Mouse (Mus musculus) ES-Bruce4 (cell line): ENCODE data around the gene Gdi2. TPM values are rescaled to one million over a fixed set of nuclear protein-coding genes. Genes with fewer than 3 reads are reported as not detected.
A peak's percentile ranks its signal among the peaks of the same experiment; 100 is the strongest.
"Not testable (repeated sequence)": the region's sequence is repeated elsewhere in the genome, so short reads cannot be mapped to it uniquely, and the experiment has no call there.

Experiments
- H3K27ac ChIP-seq: 2 replicates; pipeline ENCODE4 v1.5.1; 2012; ENCODE audit warnings: low read length, inconsistent platforms; ENCODE audit not compliant: insufficient read depth
- H3K27me3 ChIP-seq: 2 replicates; pipeline ENCODE4 v1.6.1; 2012; ENCODE audit warnings: mild to moderate bottlenecking, low read length, inconsistent platforms; ENCODE audit not compliant: control insufficient read depth, poor library complexity, insufficient read depth, severe bottlenecking
- H3K36me3 ChIP-seq: 2 replicates; pipeline ENCODE4 v1.6.1; 2012; ENCODE audit warnings: inconsistent platforms, mild to moderate bottlenecking, low read length, moderate library complexity; ENCODE audit not compliant: control insufficient read depth, poor library complexity, insufficient read depth, severe bottlenecking
- H3K4me1 ChIP-seq: one replicate; pipeline ENCODE4 v1.8.1; 2011; ENCODE audit warnings: low read length; ENCODE audit not compliant: control insufficient read depth, insufficient read depth
- H3K4me3 ChIP-seq: 2 replicates; pipeline ENCODE4 v1.5.1; 2011; ENCODE audit warnings: low read depth, mild to moderate bottlenecking, low read length
- H3K9ac ChIP-seq: 2 replicates; pipeline ENCODE4 v1.6.1; 2012; ENCODE audit warnings: low read depth, mild to moderate bottlenecking, inconsistent platforms; ENCODE audit not compliant: poor library complexity, severe bottlenecking
- H3K9me3 ChIP-seq: replicated peaks from 2 replicates; pipeline ENCODE4 v1.6.1; 2012; ENCODE audit warnings: mild to moderate bottlenecking, low read length, inconsistent platforms; ENCODE audit not compliant: control insufficient read depth, poor library complexity, insufficient read depth, severe bottlenecking
- CTCF ChIP-seq: IDR thresholded peaks from one replicate; pipeline ENCODE4 v1.8.1; 2011; ENCODE audit warnings: low read depth, low read length
- EP300 ChIP-seq: IDR thresholded peaks from 2 replicates; pipeline ENCODE4 v1.6.1; 2011; ENCODE audit warnings: low read depth, low read length; ENCODE audit not compliant: insufficient read depth
- POLR2A ChIP-seq: IDR thresholded peaks from one replicate; pipeline ENCODE4 v1.8.1; 2011; ENCODE audit warnings: low read length; ENCODE audit not compliant: insufficient read depth
- polyA plus RNA-seq: library from polyadenylated mRNA; stranded (reverse); fragments of >200 nt; gene quantifications from 2 replicates; pipeline ENCODE4 v1.2.4, GENCODE M21; 2011; ENCODE audit warnings: low read depth; ENCODE audit not compliant: missing spikeins, insufficient read depth, insufficient read length

Gene Gdi2
- polyA plus RNA-seq, 1 experiment = 834 TPM

DNA sequence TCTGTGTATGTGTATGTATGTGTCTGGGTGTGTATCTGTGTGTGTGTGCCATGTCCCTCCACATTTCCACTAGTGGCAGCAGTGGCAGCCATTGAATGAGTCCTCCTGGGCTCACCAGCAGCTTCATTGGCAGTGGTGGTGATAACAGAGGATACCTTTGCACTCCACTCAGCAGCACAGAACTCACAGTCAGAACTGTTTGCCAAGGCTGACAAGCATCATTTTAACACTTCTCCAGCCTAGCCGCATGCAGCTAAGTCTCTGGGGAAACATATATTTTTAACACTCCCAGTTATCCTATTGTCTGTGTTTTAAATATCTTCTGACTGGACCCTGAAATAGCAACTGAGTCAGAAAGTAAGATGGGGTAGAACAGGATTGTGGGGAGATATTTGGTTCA is 13.9 kb upstream of the Gdi2 start:
- H3K4me1 ChIP-seq = no peaks in the 10 kb centered on the region
- no peak overlapping the region for H3K4me3 ChIP-seq
- H3K27me3 ChIP-seq = no peaks in the 10 kb centered on the region
- H3K36me3 ChIP-seq = no peaks in the 10 kb centered on the region
- TF ChIP-seq CTCF (no peak), EP300 (no peak), POLR2A (no peak)
- no peaks in the 10 kb centered on the region for H3K9me3 ChIP-seq
- H3K27ac ChIP-seq = no peak overlapping the region
- no peak overlapping the region for H3K9ac ChIP-seq

DNA sequence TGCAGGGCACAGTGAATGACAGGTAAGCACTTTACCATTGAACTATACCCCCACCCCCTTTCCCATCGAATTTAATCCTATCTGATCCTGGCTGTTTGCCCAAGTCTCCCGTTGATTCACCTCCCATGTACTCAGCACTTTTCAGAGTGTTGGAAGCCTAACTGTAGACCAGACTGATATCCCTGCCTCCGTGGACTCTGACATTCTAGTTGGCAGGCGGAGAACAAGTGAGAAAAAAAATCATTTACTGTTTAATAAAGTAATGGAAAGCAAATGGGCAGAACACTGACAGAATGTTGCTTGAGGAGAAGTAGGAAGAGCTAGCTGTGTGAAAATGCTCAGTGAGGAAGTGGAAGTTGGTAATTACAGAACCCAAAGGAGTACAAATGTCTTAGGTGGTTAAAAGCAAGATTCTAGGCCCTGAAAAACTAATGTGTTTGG is 12.2 kb upstream of the Gdi2 start:
- Histone ChIP-seq H3K4me1 (no peaks in the 10 kb centered on the region), H3K27ac (no peak overlapping the region), H3K9ac (no peak overlapping the region), H3K36me3 (no peaks in the 10 kb centered on the region), H3K27me3 (no peaks in the 10 kb centered on the region), H3K9me3 (peaks cover 9% of the 10 kb centered on the region), H3K4me3 (no peak overlapping the region)
- TF ChIP-seq POLR2A = no peak
- TF ChIP-seq CTCF = no peak
- TF ChIP-seq EP300 = no peak

DNA sequence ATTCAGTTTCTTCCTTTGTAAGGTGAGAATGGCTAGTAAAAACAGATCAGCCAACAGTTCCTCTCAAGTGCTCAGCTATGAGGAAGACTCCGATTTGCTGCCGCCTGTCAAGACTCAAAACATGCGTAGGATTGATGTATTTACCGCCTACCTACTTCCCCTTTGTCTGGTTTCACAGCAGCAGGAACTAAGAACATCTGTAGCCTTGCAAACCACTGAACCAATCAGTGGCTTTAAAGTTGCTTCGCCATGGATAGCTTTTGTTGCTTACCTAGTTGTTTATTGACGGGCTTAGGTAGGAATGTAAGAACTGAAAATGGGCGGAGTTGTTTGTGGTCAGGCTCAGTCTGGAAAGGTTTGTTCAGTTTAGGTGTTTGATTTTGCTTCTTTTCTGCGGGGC is 11.5 kb upstream of the Gdi2 start:
- H3K4me1 ChIP-seq = no peaks in the 10 kb centered on the region
- TF ChIP-seq EP300 (no peak), POLR2A (no peak), CTCF (no peak)
- no peak overlapping the region for H3K9ac ChIP-seq
- H3K27ac ChIP-seq = no peak overlapping the region
- no peaks in the 10 kb centered on the region for H3K27me3 ChIP-seq
- no peak overlapping the region for H3K4me3 ChIP-seq
- peaks cover 9% of the 10 kb centered on the region for H3K9me3 ChIP-seq
- H3K36me3 ChIP-seq = no peaks in the 10 kb centered on the region

DNA sequence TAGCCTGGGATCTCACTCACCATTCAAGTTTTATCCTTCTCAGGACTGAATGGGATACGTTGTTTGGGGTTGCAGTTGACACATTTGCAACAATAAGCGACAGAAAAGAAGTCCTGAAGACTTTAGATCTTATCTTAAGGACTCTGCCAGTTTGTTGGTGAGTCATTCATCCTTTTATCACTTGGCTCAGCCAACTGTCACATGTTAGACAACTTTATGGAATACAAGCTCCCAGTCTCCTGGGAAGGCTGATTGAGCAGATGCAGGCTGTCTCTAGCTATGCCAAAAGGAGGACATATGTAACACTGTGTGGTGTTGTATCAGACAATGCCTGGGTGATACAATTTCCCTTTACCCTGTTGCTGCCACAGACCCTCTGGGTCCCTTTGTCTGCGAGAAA is 7.4 kb upstream of the Gdi2 start:
- peaks cover 9% of the 10 kb centered on the region for H3K9me3 ChIP-seq
- no peak overlapping the region for H3K4me3 ChIP-seq
- no peaks in the 10 kb centered on the region for H3K36me3 ChIP-seq
- no peaks in the 10 kb centered on the region for H3K4me1 ChIP-seq
- H3K9ac ChIP-seq = no peak overlapping the region
- peak overlapping the region; percentile 49; the same call in 1 of the 2 replicates for H3K27ac ChIP-seq
- TF ChIP-seq POLR2A = no peak
- no peak for TF ChIP-seq EP300
- TF ChIP-seq CTCF = no peak
- no peaks in the 10 kb centered on the region for H3K27me3 ChIP-seq

DNA sequence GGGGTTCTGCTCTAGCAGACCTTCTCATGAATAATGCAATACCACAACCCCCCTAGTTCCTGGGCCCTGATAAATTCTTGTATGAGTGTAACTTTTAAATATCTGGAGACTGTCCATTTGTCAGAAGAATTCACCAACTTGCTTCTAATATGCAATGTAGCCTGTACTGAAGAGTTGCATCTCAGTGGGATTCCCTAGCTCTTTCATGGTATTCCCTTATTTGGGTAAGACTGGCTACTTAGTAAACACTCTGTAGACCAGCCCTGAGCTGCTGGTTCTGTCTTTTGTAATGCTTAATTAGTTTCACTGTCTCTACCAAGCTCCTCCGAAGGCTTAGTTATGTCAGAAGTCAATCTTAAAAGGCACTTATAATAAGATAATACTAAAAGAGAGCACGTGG is 6.7 kb upstream of the Gdi2 start:
- not testable (repeated sequence) for H3K4me1 ChIP-seq, H3K4me3 ChIP-seq, H3K36me3 ChIP-seq

DNA sequence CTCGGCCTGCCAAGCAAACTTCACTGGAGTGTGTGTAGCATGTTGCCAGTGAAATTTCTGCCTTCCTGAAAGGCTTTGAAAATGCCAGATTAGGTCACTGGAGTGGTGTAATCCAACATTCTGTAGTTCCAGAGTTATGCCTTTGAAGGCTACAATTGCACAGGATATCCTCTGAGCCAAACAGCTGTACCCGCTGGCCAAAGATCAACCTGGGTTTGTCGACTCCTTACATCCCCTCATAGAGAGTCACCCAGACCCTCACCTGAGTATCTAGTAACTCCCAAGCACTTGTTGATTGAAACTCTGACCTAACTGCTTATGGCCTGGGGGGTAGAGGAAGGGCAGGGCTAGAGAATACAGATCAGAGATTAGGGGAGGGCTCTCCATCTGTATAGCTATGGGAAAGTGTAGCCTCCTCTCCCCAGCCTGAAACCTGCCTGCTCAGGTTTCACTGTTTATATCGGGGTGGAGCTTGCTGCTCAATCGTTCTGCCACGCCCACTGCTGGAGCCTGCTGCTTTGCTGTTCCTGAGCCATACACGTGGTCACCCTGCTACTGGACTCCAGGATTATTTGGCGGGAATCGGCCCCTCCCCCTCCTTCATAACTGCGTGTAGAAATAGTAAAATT is 6.1 kb upstream of the Gdi2 start:
- H3K36me3 ChIP-seq = no peaks in the 10 kb centered on the region
- no peaks in the 10 kb centered on the region for H3K27me3 ChIP-seq
- peak overlapping the region; percentile 49 for H3K4me3 ChIP-seq
- H3K9ac ChIP-seq = peak overlapping the region; percentile 35; the same call in 1 of the 2 replicates
- peaks cover 9% of the 10 kb centered on the region for H3K9me3 ChIP-seq
- no peaks in the 10 kb centered on the region for H3K4me1 ChIP-seq
- no peak for TF ChIP-seq POLR2A
- TF ChIP-seq EP300 = peak; percentile 75; the same call in 1 of the 2 replicates
- TF ChIP-seq CTCF = no peak
- H3K27ac ChIP-seq = peak overlapping the region; percentile 75

More for the DNA sequence above, 6.7 kb upstream of the Gdi2 start:
- not testable (repeated sequence) for H3K9me3 ChIP-seq, H3K9ac ChIP-seq, H3K27me3 ChIP-seq, H3K27ac ChIP-seq
